Mouse (Mus musculus) ES-E14 (cell line): ENCODE measurements around the gene Chst15.

Source experiments
- CHD2 ChIP-seq: IDR thresholded peaks from 2 replicates; pipeline ENCODE4 v1.6.1; 2014; ENCODE audit warnings: mild to moderate bottlenecking, low read depth, low read length, inconsistent platforms
- HCFC1 ChIP-seq: IDR thresholded peaks from 2 replicates; pipeline ENCODE4 v1.6.1; 2012; ENCODE audit warnings: low read length, inconsistent platforms, borderline replicate concordance; ENCODE audit not compliant: insufficient read depth
- MAFK ChIP-seq: IDR thresholded peaks from 2 replicates; pipeline ENCODE4 v1.6.1; 2014; ENCODE audit warnings: mild to moderate bottlenecking, low read depth, low read length, inconsistent platforms; ENCODE audit not compliant: insufficient read depth
- ZNF384 ChIP-seq: IDR thresholded peaks from 2 replicates; pipeline ENCODE4 v1.6.1; 2012; ENCODE audit warnings: low read depth, low read length, inconsistent platforms

GRCm38 (mm10) chr7:132226379-132227074, 90.5 kb downstream of the Chst15 start:
- TF ChIP-seq ZNF384 (no peak), HCFC1 (no peak), MAFK (0 out of 2 replicates have a peak, but pooled peaks have one; percentile 5), CHD2 (no peak)
